Mouse (Mus musculus) testis, adult 10 weeks (tissue): Measurements from ENCODE around the gene Larp4. TPM values are rescaled to one million over a fixed set of nuclear protein-coding genes. Genes with fewer than 3 reads are reported as not detected.

ENCODE experiments used
- polyA plus RNA-seq: library from polyadenylated mRNA; stranded (reverse); fragments of 350-450 nt; fragmentation: Illumina TruSeq; extraction: RNeasy Lipid Tissue Mini Kit (QIAGEN cat#74804); gene quantifications from one replicate; pipeline ENCODE4 v1.2.3, GENCODE M21; 2014; ENCODE audit warnings: low read depth, low replicate concordance

The Larp4 gene
- polyA plus RNA-seq = 52.3 TPM

DNA sequence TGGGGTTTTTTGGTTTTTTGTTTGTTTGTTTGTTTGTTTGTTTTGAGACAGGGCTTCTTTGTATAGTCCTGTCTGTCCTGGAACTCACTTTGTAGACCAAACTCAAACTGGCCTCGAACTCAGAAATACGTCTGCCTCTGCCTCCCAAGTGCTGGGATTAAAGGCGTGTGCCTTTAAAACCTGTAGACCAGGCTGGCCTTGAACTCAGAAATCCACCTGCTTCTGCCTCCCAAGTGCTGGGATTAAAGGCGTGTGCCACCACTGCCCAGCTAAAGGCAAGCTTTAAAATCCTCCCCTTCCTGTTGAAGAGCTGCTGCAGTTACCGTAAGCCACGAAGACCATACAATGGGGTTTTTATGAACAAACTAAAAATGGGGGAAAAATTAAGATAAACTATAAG is at the start of gene Larp4:
Gene Larp4 (plus strand): TSS at position 301 of the 400 bp plus-strand sequence.

DNA sequence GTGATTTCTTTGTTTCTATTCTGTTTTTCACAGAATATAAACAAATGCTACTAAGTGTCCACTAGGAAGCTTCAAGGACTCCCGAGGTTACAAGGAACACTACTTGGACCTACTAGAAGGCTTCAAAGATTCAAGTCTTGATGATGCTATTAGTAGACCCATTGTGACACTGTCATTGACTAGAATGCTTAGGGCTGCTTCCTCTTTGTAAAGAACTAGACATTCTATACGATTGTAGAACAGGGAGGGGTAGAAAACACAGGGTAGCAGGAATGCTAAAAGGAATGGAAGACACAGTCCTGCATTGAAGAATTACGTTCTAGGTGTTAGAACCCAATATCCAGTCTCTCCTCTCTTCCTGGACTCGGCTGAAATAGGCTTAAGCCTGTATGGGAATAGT is 2.9 kb upstream of the Larp4 start, which contains the start of gene Fam186a:
Gene Fam186a (minus strand): TSS at position 101 of the 400 bp plus-strand sequence.

DNA sequence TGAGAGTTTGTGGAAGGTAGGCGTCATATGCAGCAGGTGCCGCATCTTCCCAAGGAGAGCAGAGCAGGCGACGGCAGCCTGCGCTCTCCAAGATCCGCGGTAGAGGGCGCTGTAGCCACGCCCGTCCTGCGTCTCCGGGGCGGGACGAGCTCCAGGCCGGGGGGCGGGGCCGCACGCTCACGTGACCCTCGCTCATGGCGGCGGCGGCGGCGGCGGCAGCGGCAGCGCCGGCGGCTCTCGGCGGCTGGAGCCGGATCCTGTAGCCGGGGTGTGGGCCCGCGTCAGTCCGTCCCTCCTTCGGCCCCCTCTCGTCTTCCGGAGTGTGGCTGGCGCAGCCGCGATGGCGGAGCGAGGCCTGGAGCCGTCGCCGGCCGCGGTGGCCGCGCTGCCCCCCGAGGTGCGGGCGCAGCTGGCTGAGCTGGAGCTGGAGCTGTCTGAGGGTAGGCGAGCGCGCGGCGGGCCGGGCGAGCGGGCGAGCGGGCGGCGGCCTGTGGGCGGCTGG is 68.7 kb downstream of the Larp4 start, which contains the start of gene Dip2b:
Gene Dip2b (plus strand): TSS at position 195 of the 502 bp plus-strand sequence.

Other genes with a start within 250 kb of the Larp4 start
- 5.3 TPM for gene Cox14, start 244.4 kb upstream of the Larp4 start, polyA plus RNA-seq
- 25.6 TPM for gene Cers5, start 197.2 kb upstream of the Larp4 start, polyA plus RNA-seq
- 5.9 TPM for gene Lima1, start 94.6 kb upstream of the Larp4 start, polyA plus RNA-seq
- gene Fam186a, start 3.0 kb upstream of the Larp4 start, polyA plus RNA-seq = 38.7 TPM
- 11.8 TPM for gene Dip2b, start 68.6 kb downstream of the Larp4 start, polyA plus RNA-seq